Mouse (Mus musculus): Measurements from ENCODE around the gene B4galt7. TPM values are rescaled to one million over a fixed set of nuclear protein-coding genes. Genes with fewer than 3 reads are reported as not detected.
"Not testable (repeated sequence)": the region's sequence is repeated elsewhere in the genome, so short reads cannot be mapped to it uniquely, and the experiment has no call there.

Gene B4galt7
- polyA plus RNA-seq, 1 experiment = 21.2 TPM

GRCm38 (mm10) chr13:55619328-55619727 lies 19.6 kb downstream of the B4galt7 start:
- no peaks in the 10 kb centered on the region; the same call in 1 of the 2 replicates for H3K4me1 ChIP-seq (ENCODE audit: control insufficient read depth, insufficient read depth, low read length)
- H3K4me3 ChIP-seq (replicated peaks; ENCODE audit: extremely low read depth, low read depth, low read length) = no peak overlapping the region
- DNase-seq = no peak
- TF ChIP-seq CTCF (IDR thresholded peaks at IDR 0.05; ENCODE audit: insufficient read depth, low read length) (no peak), POLR2A (IDR thresholded peaks at IDR 0.05; ENCODE audit: borderline replicate concordance, extremely low read depth, low read depth, low read length) (no peak)
- 66% methylated on average over 4 of the region's 4 CpGs for WGBS

DNA sequence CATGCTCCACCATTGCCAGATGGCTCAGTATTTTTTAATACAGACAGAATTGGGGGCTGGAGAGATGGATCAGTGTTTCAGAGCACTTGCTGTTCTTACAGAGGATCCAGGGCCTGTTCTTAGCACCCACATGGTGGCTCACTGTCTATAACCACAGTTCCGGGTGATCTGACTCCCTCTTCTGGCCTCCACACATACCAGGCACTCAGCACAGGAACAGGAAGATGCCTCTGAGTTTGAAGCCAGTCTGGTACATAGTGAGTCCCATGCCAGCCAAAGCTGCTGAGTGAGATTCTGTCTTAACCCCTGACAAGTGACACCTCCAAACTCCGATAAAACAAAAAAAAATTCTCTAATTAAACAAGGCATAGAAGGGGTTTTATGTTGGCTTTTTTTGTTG lies 20.6 kb downstream of the B4galt7 start:
- Histone ChIP-seq H3K4me1 (ENCODE audit: control insufficient read depth, insufficient read depth, low read length) (no peaks in the 10 kb centered on the region; the same call in 1 of the 2 replicates), H3K4me3 (replicated peaks; ENCODE audit: extremely low read depth, low read depth, low read length) (no peak overlapping the region)
- TF ChIP-seq POLR2A (IDR thresholded peaks at IDR 0.05; ENCODE audit: borderline replicate concordance, extremely low read depth, low read depth, low read length) (no peak), CTCF (IDR thresholded peaks at IDR 0.05; ENCODE audit: insufficient read depth, low read length) (no peak)
- 71% methylated on average over 2 of the region's 2 CpGs for WGBS
- no peak for DNase-seq

- DNase-seq; H3K4me1 ChIP-seq (ENCODE audit: control insufficient read depth, insufficient read depth, low read length): not testable (repeated sequence)
- H3K4me3 ChIP-seq (replicated peaks; ENCODE audit: extremely low read depth, low read depth, low read length) = peak overlapping the region; percentile 91
- 14% methylated on average over 20 of the region's 20 CpGs for WGBS
These were observed 22.5 kb downstream of the B4galt7 start for GRCm38 (mm10) chr13:55622156-55622648.

GRCm38 (mm10) chr13:55622649-55623541 lies 23.2 kb downstream of the B4galt7 start, which contains the start of gene Caml:
Caml (plus strand) TSS chr13:55623005.
- DNase-seq = peak; percentile 92
- TF ChIP-seq CTCF (IDR thresholded peaks at IDR 0.05; ENCODE audit: insufficient read depth, low read length) (no peak), POLR2A (IDR thresholded peaks at IDR 0.05; ENCODE audit: borderline replicate concordance, extremely low read depth, low read depth, low read length) (peak; percentile 82; the same call in 1 of the 2 replicates)
- under 1% methylated on average over 59 of the region's 59 CpGs for WGBS
- Histone ChIP-seq H3K4me1 (ENCODE audit: control insufficient read depth, insufficient read depth, low read length) (no peaks in the 10 kb centered on the region; the same call in 1 of the 2 replicates), H3K4me3 (replicated peaks; ENCODE audit: extremely low read depth, low read depth, low read length) (peak within 1 kb of the TSS; percentile 91)

DNA sequence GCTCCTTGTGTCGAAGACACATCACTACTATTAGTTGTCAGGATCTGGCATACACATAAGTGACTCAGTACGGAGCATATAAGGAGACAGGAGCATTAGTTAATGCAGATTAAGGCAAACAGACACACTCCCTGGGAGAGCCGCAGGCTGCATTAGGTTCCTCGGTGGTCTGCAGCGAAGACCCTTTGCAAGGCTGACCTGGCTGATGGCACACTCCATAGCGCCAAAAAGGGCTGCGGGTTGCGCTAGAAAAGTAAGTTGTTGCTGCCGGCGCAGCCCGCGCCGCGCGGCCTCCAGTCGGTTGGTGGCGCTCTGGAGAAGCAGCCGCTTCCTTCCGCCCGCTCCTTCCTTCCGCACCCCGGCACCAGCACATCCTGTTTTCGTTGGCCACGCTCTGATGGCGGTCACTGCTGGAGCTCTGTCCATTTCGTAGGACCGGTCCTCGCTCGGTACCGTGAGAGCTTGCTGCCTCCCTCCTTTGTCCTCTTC lies 35.0 kb downstream of the B4galt7 start, which contains the start of gene Ddx46:
Ddx46 (plus strand) TSS at position 389 of the 489 bp plus-strand sequence.
- peak; percentile 87 for DNase-seq
- 4% methylated on average over 30 of the region's 30 CpGs for WGBS
- peaks cover 3% of the 10 kb centered on the region for H3K4me1 ChIP-seq (ENCODE audit: control insufficient read depth, insufficient read depth, low read length)
- peak within 1 kb of the TSS; percentile 92 for H3K4me3 ChIP-seq (replicated peaks; ENCODE audit: extremely low read depth, low read depth, low read length)
- TF ChIP-seq CTCF (IDR thresholded peaks at IDR 0.05; ENCODE audit: insufficient read depth, low read length) (peak; percentile 61), POLR2A (IDR thresholded peaks at IDR 0.05; ENCODE audit: borderline replicate concordance, extremely low read depth, low read depth, low read length) (peak; percentile 94; the same call in 1 of the 2 replicates)

GRCm38 (mm10) chr13:55635146-55635571 lies 35.5 kb downstream of the B4galt7 start:
- Histone ChIP-seq H3K4me1 (ENCODE audit: control insufficient read depth, insufficient read depth, low read length) (peaks cover 3% of the 10 kb centered on the region), H3K4me3 (replicated peaks; ENCODE audit: extremely low read depth, low read depth, low read length) (peak overlapping the region; percentile 92)
- WGBS = under 1% methylated on average over 40 of the region's 40 CpGs
- no peak for TF ChIP-seq POLR2A (IDR thresholded peaks at IDR 0.05; ENCODE audit: borderline replicate concordance, extremely low read depth, low read depth, low read length)
- no peak for TF ChIP-seq CTCF (IDR thresholded peaks at IDR 0.05; ENCODE audit: insufficient read depth, low read length)
- no peak for DNase-seq

DNA sequence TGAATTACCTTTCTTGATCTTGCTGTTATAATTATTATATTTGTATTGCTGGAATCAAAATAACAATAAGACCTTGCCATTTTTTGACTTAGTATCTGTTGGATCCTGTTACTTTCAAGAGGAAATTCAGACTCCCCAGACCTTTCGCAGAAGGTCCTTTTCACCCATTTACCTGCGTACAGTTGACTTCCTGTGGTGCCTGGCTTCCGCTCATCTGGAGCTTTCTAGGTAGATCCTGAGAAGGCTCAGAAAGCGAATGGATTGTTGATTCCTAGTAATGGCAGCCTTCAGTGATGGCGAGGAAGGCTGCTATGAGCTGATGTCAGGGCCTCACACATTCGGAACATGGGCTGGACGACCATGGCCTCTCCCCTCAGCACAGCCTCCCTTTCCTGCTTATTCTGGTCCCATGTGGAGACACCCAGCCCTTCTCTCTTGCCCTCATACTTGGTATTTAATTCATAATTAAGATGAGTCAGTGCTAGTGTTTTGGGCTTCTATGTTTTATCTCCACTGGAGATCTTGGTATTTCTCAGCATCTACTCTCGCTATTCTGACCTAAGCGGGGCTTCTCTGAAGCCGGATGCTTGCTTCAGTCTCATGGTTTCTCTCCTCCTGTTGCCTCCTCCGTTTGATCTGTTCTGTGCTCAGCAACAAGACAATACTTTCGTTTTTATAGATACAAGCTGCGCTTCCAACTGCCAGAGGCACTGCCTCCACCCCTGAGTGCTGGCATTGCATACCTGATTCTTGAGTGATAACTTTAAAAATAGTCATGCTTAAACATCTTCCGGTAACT lies 36.7 kb downstream of the B4galt7 start:
- no peak for TF ChIP-seq CTCF (IDR thresholded peaks at IDR 0.05; ENCODE audit: insufficient read depth, low read length)
- no peak for TF ChIP-seq POLR2A (IDR thresholded peaks at IDR 0.05; ENCODE audit: borderline replicate concordance, extremely low read depth, low read depth, low read length)
- H3K4me3 ChIP-seq (replicated peaks; ENCODE audit: extremely low read depth, low read depth, low read length) = peak overlapping the region; percentile 13
- peaks cover 3% of the 10 kb centered on the region for H3K4me1 ChIP-seq (ENCODE audit: control insufficient read depth, insufficient read depth, low read length)
- WGBS = 84% methylated on average over 14 of the region's 14 CpGs
- no peak for DNase-seq

GRCm38 (mm10) chr13:55640480-55640879 lies 40.8 kb downstream of the B4galt7 start:
- peak; percentile 93 for TF ChIP-seq CTCF (IDR thresholded peaks at IDR 0.05; ENCODE audit: insufficient read depth, low read length)
- H3K4me3 ChIP-seq (replicated peaks; ENCODE audit: extremely low read depth, low read depth, low read length); H3K4me1 ChIP-seq (ENCODE audit: control insufficient read depth, insufficient read depth, low read length): not testable (repeated sequence)
- DNase-seq = peak; percentile 80
- 33% methylated on average over 8 of the region's 8 CpGs for WGBS

DNA sequence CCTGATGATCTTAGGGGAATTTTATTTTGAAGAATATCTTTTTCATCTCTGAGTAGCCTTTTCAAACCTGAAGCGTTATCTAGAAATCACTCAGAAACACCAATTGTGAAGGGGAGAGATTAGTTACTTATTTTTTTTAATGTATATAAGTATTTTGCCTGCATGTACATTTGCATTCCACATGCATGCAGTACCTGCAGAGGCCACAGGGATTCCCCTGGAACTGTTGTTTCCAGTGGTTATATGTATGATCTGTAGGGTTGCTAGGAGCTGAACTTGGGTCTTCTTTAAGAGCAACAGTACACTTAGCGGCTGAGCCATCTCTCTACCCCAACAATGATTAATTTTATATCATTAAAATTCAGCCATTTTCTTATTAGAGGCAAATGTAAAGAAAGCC lies 44.8 kb downstream of the B4galt7 start:
- Histone ChIP-seq H3K4me1 (ENCODE audit: control insufficient read depth, insufficient read depth, low read length) (no peaks in the 10 kb centered on the region), H3K4me3 (replicated peaks; ENCODE audit: extremely low read depth, low read depth, low read length) (no peak overlapping the region)
- no peak for DNase-seq
- TF ChIP-seq CTCF (IDR thresholded peaks at IDR 0.05; ENCODE audit: insufficient read depth, low read length) = no peak
- TF ChIP-seq POLR2A (IDR thresholded peaks at IDR 0.05; ENCODE audit: borderline replicate concordance, extremely low read depth, low read depth, low read length) = no peak
- 90% methylated on average over 2 of the region's 2 CpGs for WGBS
